Mouse (Mus musculus): ENCODE measurements around the gene Sh3pxd2a.

Sh3pxd2a gene

DNA sequence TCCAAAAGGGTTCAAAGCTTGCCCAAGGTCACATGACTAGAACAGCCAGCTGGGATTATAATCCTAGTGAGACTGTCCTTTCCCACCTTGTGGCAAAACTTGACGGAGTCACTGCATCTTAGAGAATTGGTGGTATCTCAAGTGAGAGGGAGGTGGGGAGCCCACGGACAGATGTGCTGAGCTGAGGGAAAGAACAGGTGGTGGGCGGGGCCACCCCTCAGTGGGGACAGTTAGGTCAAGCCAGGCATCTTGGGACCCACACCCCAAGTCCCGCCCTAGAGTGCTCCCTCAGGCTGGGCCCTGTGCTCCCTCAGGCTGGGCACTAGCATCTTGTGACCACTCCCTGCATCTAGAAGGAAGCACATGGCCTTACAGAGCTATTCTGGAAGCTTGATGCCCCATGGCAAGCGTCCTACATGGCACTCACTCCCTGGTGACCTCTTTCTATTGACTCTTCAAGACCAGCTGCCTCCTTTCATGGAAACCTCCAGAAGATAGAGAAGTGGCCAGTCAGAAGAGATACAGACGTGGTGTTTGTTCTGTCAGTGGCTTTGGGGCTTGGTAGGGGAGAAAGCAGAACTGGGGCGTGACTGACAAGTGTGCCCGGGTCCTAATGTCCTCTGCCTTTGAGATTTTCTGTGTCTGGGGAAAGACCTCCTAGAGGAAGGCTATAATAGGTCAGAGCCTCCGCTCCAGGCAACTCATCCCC, 24.3 kb downstream of the Sh3pxd2a start:
- DNase-seq (ENCODE audit: low spot score in 2 of 2), result no peak

DNA sequence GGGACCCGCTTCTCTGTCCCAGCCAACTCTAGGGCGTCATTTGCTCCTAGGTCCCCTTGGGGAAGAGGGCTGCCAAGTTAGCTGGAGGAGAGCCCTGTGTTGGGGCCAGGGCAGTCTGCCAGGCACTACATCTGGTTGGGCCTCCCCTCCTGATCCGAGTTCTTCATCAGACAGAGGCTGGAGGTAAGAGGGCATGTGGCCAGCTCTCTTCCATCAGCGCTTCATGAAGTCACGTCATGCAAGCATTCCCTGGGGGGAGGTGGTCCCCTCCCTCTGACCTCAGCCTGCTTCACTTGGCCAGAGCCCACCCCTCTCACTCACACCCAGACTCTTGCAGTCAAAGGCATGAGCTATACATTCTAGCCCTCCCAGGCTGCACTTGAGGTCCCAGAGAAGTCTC, 25.8 kb downstream of the Sh3pxd2a start:
- DNase-seq (ENCODE audit: low spot score in 2 of 2), result peak; percentile 61 to 77

DNA sequence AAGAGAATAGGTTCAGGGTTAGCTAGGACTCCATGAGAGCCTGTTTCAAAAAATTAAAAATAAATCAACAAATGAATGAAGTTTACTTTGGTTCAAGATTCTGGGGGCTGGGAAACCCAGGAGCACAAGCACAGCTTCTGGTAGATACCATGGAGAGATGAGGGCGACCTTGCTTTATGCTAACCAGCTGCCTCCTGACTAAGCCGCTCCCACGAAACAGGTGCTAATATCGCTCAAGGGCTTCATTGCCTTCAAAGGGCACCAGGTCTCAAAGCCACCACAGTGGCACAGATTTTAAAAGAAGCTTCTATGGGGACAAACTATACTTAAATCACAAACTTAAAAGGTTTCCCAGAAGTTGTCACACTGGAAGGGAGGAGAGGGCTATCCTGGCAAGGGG, 27.2 kb downstream of the Sh3pxd2a start:
- DNase-seq (ENCODE audit: low spot score in 2 of 2), result no peak

DNA sequence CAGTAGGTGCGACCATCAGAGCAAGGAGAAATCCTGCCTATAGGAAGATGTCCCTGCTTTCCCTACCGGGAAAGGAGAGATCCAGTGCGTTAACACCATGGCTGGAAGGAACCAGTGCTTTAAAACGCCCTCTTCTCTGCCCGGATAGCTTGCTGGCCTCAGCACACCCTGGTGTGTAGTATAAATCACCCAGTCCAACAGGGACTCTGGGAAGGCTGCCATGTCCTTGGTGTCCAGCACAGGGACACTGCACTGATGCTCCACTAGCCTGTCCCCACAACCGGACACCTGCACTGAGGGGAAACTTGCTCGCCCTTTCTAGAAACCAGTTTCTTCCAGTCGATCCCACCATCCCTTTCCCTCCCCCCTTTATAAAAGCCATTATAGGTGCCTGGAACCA, 28.0 kb downstream of the Sh3pxd2a start:
- no peak for DNase-seq (ENCODE audit: low spot score in 2 of 2)

DNA sequence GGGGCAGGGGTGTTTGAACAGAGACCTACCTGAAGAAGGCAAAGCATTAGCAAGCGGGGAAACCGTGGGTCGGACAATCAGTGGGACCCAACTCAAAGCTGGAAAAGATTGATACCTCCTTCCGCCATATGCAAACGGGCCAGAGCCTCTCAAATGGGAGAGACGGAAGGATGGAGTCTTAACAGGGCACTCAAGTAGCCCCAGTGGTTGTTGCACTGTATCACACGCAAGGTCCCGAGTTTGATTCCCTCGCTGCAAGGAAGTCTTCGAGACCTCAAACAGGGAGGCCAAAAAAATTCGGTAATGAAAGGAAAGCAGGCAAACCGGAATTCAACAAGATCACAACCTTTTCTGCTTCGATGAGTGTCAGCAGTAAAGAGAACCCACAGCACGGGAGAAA, 29.5 kb downstream of the Sh3pxd2a start:
- DNase-seq (ENCODE audit: low spot score in 2 of 2), result no peak

DNA sequence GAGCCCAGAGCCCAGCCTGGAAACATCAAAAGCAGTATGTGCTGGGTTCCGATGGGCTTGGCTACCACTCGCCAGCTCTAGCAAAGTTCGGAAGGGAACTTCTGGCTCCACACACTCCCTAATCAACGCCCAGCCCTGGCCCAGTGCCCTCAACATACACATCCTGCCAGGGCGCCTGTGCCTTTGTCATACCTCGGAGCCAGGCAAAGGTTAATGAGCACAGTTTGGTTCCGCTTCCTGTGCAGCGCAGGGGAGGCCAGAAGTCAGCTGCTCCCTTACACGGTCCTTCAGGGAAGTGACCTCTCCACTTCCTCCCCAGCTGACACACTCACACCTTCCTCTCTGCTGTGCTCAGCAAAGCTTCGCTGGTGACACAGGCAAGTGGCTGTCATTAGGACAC, 31.9 kb downstream of the Sh3pxd2a start:
- peak; percentile 57 to 63 for DNase-seq (ENCODE audit: low spot score in 2 of 2)

DNA sequence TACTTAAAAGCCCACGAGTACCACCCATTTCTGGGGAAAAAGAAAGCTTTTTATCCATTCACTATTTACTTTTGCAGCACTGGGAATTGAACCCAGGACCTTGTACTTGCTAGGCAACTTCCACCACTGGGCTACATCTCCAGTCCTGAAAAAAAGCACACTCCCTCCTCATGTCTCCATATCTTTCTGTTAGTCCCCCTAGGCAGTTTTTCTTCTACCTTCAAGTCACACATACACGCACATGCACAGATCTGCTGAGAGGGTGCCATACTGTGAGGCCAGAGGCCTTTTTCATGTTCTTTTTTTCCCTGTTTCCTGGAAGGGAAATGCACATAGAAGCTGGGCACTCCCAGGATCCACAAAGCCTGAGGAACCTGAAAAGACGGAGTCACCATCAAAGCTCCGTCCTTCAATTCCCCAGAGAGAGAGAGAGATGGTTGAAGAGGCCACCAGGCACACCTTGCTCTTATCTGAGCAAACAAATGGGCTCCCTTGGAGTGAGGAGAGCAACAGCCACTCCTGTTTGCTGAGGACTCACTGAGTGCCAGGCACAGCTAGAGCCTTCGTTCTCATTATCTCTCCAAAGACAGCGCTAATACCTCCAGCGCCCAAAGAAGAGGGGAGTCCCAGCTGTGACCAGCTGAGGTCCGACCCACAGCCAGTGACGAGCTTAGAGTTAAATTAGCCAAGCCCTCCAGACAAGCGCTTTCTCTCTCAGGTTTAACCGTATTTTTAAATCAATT, 32.8 kb downstream of the Sh3pxd2a start:
- DNase-seq (ENCODE audit: low spot score in 2 of 2), result no peak

DNA sequence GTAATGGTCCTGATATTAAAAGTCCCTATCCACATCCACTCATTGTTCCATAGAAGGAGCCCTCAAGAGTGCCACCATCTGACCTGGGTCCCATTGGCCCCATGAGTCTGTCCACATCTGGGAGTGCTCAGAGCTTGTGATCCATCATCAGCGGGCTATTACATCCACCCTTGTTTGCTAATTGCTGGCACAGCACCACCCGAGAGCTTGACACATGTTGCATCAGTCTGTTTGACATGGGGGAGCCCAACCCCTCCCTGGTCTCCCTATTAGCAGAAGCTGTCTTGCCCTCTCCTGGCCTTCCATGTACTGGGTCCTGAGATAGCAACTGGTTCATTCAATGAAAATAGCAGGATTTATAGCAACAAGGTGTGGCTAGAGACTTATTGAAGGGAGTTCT, 34.0 kb downstream of the Sh3pxd2a start:
- DNase-seq (ENCODE audit: low spot score in 2 of 2), result no peak

DNA sequence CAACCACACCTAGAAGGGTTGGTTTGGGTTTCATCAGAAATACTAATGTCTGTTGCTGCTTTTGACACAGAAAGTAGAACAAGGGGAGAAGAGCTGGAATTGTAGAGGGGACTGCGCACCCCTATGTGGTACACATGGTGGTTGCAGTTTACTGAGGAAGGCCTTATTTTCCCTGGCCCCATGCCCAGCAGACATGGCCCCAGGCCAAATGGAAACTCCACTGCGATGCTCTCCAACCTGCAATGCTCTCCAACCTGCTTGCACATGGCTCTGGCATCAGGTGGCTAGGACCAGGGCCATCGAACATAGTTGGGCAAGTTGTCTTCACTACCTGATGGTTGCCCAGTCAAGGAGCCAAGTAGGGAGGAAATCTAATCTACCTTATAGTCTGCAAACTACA, 35.0 kb downstream of the Sh3pxd2a start:
- peak in 1 of 2 experiments; percentile 45 for DNase-seq (ENCODE audit: low spot score in 2 of 2)

DNA sequence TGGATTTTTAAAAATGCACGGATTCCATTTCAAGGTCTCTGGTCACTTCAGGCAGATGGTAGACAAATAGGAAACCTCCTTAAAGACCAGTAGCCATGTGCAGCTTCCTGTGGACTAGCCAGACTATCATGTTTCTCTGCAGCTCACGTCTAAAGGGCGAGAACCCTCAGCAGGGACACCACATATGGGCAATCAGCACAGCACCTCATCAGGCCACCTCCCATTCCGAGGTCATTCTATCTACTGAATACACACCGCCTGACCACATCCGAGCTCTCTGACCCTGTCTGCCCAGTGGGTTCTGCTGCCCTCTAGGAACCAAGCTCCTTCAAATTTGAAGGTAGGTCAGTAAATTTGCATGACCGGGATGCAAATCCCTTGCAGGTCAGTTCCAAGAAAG, 35.4 kb downstream of the Sh3pxd2a start:
- DNase-seq (ENCODE audit: low spot score in 2 of 2), result no peak

DNA sequence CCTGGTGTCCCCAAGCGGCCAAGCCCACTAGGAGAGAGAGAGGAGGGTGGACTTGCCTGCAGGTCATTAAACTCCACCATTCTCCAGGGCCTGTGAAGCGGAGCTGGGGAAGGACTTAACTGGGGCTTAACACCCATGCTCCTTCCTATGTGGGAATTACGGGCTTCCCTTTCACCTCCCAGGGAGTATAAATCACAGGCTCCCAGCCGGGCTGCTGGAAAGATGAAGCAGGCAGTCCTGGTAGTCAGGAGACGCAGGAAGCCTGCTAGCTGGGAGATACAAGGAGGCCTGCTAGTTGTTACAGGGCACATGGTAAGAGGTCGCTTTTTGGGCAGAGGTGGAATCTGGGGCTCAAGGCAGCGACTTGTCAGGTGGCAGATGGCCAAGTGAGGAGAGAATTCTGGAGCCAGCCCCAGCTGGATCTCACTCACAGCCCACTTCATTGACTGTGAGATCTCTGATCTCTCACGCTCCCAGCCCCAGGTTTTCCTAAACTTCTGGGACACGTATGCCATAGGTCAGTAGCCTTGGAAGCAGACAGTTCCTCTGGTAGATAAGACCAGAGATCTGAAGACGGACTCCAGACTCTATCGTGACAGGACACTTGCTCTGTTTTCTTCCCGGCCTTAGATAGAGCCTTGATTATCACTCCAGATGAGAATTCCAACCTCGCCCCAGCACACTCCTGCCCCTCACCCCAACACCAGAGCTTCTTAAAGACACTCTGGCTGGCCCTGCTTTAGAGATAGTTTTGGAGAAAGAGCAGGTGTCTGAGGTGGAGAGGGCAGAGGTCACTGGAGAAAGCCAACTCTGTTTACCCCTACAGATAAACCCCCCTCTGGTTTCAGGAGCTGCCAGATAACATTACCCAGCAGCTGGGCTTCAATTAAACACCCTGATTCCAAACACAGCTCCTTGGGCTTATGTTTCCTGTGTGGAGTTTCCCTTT, 36.1 kb downstream of the Sh3pxd2a start:
- DNase-seq (ENCODE audit: low spot score in 2 of 2), result no peak

DNA sequence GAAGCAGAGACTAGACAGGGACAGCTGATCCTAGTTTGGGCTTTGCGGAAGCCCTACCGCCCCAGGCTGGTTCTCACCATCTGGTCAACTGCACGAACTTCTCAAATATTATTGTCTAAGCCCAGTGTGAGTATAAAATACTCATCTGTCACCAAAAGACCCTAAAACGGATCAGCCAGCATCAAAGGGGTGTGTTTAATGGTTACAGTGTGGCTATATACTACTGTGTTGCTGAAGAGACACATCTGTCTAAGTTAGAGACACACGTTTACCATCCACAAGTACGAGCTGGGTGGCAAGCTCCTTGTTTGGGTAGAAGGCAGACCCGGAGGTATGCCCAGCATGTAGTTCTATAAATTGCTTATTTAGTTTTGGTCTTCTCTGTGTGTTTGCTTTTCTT, 40.6 kb downstream of the Sh3pxd2a start:
- no peak for DNase-seq (ENCODE audit: low spot score in 2 of 2)

DNA sequence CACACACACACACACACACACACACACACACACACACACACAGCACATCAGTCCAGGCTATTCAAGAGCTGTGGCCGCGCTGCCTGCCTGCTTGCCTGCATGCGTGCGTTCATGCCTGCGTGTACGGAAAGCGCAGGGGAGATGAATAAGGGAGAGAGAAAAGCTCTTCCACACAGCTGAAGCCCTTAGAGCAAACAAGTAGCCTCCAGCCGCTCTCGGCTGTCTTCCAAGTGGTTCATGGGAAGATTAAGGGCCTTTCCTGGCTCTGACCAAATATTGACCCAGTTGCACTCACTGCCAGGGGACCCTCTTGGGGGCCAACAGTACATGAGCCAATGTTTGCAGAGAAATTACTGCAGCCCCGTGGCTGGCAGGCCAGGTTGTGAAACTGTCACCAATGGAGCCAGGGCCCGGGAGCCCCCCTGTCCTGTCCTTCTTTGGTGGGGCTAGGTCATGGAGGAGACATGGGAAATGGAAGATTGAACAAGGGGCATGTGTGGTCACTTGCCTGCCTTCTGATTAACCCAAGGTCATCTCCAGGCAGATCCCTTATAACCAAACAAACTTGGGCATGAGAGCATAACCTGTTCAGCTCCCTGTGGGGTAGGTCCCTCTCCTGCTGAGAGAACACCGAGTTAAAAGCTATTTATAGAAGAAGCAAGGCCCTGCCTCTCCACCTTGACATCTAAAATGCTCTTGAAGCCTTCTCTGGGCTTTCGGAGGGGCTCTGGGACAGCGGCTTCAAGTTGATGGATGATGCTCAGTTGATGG, 42.9 kb downstream of the Sh3pxd2a start:
- DNase-seq (ENCODE audit: low spot score in 2 of 2), result peak; percentile 45 to 52

DNA sequence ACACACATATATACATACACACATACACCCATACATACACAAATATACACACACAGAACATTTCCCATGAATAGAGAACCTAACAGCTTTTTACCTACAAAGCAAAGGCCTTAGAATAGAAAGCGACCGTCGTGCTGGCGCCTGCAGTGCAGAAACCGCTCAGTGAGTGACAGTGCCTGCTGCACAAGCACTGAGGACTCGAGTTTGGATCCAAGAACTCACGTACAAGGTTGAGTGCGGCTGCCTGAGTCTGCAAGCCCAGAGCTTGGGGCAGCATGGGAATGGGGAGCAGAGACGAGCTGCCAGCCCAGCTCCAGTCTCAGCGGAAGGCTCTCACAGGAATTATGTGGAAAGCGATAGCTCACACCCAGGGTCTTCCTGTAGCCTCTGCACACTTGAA, 43.7 kb downstream of the Sh3pxd2a start:
- DNase-seq (ENCODE audit: low spot score in 2 of 2), result no peak

DNA sequence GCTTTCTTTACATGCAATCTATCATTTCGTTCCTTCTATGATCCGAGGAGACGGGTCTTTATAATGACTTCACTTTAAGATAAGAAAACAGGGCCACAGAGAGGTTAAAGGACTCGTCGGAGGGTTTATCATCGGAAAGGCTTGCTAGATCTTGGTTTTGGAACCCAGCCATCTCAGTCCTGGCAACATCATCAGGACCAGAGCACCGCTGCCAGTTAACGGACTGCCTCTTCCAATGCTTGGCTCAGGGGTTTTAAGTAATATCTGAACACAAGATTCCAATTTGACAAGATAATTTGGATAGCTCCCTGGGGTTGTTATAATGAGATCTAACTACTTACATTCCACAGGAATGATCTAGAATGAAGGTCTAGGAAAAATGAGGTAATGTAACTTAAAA, 45.0 kb downstream of the Sh3pxd2a start:
- peak in 1 of 2 experiments; percentile 46 for DNase-seq (ENCODE audit: low spot score in 2 of 2)

DNA sequence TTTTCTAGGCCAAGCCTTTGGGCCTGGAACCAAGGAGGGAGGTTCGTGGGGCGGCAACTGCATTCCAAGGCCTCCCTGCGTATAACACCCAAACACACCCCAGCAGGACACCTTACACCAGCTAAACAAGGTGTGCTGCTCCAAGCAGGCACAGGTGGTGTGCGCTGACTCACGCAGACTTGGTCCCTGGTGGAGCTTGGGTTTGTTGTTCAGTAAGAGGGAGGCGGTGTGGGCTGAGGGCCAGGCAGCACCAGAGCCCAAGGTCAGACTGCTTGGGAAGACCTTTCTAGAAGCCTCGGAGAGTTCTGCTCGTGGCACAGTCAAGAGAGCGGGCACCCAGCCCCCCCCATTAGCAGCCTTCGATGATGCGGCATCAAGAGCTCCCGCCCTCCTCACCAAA, 48.0 kb downstream of the Sh3pxd2a start:
- DNase-seq (ENCODE audit: low spot score in 2 of 2), result no peak

DNA sequence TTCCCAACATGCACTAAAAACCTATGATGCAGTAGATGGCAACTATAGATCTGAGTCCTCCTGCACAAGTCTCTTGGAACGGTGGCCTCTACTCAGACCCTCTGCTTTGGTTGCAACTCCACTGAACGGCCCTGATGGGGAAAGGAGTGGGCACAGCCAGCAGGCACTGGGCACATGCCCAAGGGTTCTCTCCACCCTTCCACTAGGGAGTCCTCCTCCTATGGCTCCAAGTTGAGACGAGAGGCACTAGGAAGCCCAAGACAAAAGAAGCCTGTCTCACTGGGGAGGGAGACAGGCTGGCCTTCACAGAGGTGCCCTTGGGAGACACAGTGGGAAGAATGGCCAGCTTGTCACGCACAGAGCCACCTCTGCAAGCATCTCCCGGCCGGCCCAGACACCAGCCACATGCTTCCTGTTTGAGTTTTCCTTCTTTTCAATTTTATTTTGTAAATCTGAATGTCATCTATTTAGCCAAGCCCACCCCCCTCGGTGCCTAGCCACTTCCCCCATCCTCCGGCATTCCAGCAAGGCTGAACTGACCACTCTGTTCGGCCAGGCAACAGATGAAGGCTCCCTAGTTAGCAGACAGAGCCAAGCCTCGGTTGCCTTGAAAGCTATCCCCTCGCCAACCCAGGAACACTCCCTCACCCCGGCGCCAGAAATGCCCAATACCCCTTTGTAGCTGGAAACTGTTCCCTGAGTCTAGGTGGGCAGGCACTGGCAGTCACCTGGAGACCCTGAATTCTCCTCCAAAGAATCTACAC, 49.9 kb downstream of the Sh3pxd2a start:
- peak; percentile 52 for DNase-seq (ENCODE audit: low spot score in 2 of 2)

DNA sequence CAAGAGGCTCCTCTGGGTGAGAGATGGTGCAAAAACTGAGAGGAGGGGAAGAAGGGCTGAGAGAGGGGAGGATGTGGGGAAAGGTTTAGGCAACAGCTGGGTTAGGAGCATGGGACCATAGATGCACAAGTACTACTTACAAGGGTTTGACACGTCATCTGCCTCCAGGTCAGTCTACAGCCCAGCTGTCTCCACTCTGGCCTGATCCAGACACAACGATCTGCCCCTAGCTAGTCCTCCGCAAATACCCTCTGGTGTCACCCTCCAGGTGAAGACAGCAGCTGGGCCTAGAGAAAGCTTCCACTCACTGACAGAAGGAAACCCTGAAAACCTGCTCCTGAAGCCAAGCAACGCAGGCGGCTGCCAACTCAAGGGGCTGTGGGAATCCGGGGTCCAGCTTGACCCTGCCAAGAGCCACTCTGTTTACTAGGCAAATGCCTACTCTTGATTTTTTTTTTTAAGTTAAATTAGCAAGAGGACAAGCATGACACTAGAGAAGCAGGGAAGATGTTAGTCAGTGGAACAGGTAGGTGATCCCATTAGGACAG, 50.7 kb downstream of the Sh3pxd2a start:
- DNase-seq (ENCODE audit: low spot score in 2 of 2), result no peak

DNA sequence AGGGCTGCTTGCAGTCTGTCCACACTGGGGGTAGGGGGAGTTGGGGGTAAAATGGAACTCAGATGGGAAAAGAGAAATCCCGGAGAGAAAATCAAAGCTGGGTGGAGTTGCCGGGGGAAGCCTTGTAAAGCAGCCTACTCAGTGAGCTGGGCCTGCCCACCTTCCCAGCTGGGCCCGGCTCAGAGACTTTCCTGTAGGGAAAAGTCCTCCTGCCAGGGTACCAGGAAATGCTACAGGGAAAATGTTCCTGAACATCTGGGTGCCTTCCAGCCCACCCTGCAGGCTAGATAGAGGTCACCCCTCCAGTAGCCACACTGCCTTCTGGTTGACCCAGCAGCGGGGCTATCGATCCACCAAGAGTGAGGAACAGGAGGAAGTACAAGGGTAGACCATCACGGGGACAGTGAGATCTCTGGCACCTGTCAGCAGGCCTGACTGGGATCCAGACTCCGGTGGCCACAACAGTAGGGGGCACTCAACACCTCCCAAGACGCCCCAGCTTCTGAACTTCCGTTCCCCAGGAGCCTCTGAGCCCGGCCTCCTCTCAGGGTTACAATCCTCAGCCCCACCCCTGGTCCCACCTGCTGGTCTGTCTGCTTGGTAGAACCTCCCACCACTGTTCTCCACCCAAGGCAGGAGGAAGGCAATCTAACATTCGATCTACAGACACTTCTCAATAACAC, 51.5 kb downstream of the Sh3pxd2a start:
- DNase-seq (ENCODE audit: low spot score in 2 of 2), result no peak

DNA sequence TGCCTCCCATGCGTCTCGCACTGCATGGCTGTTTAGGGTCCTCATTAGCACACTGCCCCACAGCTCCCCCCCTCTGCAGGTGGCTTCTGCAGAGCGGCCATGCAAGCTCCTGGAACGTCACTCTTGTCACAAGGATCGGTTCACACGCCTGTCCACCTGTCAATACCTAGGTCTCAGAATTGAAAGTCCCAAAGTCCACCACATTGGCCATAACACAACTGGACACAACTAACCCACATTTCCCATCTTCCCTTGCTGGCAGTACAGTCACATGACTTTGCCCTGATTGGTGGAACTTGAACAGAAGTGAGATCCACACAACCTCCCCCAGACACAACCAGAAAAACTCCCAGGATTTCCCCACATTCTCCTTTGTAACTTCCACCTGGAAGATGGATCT, 53.9 kb downstream of the Sh3pxd2a start:
- DNase-seq (ENCODE audit: low spot score in 2 of 2), result no peak

Measured in right cerebral cortex, postnatal 10 days (tissue).